Mouse (Mus musculus): ENCODE measurements around the gene Gm28635. TPM values are rescaled to one million over a fixed set of nuclear protein-coding genes. Genes with fewer than 3 reads are reported as not detected.

Gm28635 gene
- polyA plus RNA-seq, 1 experiment = 0.13 TPM

GRCm38 (mm10) chr2:84717357-84717756 lies 39.5 kb upstream of the Gm28635 start:
- Histone ChIP-seq H3K27me3 (ENCODE audit: control insufficient read depth, insufficient read depth, low read length) (no peaks in the 10 kb centered on the region), H3K27ac (ENCODE audit: insufficient read depth, low read length) (no peak overlapping the region), H3K4me1 (ENCODE audit: control insufficient read depth, insufficient read depth, low read length) (peaks cover 6% of the 10 kb centered on the region; the same call in 1 of the 2 replicates), H3K4me3 (replicated peaks; ENCODE audit: insufficient read depth, low read depth, low read length) (no peak overlapping the region)
- 94% methylated on average over 4 of the region's 4 CpGs for WGBS
- TF ChIP-seq POLR2A (IDR thresholded peaks at IDR 0.05; ENCODE audit: borderline replicate concordance, insufficient read depth, low read length) (no peak), CTCF (IDR thresholded peaks at IDR 0.05; ENCODE audit: borderline replicate concordance, insufficient read depth, low read depth, low read length) (no peak)
- no peak for DNase-seq

DNA sequence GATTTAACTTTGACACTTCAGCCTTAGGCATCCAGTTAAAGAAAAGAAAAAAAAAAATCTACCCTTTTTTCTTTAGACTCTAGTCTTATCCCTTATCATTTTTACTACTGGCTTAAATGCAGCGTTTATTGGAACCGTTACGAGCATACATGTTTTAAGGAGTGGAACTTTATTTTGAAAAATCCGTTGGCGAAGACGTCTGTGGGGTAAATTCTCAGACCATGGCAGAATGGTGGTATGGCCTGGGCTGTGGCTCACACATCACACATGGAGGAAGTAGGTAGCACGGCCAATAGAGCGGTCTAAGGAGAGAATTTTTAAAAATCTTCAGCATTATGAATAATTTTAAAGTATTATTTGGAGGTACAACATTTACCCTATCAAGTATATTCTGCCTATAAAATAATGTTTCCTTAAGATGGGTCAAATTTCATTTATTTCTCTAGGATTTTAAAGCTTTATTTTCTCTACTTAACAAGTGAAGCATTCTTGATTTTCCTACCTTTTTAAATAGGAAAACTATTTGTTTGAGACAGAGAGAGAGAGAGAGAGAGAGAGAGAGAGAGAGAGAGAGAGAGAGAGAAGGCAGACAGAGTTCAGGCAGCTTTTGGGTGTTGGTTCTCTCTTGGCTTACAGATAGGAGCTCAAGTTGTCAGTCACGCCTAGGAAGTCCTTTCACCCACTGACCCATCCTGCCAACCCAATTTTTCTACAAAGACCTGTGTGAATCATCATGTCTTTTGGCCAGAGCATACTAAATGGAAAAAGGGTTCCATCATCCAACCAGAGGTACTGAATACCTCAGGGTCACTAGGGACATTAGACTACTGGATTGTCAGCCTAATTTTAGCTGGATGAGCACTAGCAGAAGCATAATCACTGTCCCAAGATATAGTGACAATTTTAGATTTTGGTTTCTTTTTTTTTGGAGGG lies 38.8 kb upstream of the Gm28635 start:
- TF ChIP-seq POLR2A (IDR thresholded peaks at IDR 0.05; ENCODE audit: borderline replicate concordance, insufficient read depth, low read length) (no peak), CTCF (IDR thresholded peaks at IDR 0.05; ENCODE audit: borderline replicate concordance, insufficient read depth, low read depth, low read length) (no peak)
- Histone ChIP-seq H3K27ac (ENCODE audit: insufficient read depth, low read length) (peak overlapping the region; percentile 88), H3K4me1 (ENCODE audit: control insufficient read depth, insufficient read depth, low read length) (peaks cover 6% of the 10 kb centered on the region; the same call in 1 of the 2 replicates), H3K27me3 (ENCODE audit: control insufficient read depth, insufficient read depth, low read length) (no peaks in the 10 kb centered on the region), H3K4me3 (replicated peaks; ENCODE audit: insufficient read depth, low read depth, low read length) (peak overlapping the region; percentile 43)
- no peak for DNase-seq
- WGBS = 28% methylated on average over 9 of the region's 9 CpGs

DNA sequence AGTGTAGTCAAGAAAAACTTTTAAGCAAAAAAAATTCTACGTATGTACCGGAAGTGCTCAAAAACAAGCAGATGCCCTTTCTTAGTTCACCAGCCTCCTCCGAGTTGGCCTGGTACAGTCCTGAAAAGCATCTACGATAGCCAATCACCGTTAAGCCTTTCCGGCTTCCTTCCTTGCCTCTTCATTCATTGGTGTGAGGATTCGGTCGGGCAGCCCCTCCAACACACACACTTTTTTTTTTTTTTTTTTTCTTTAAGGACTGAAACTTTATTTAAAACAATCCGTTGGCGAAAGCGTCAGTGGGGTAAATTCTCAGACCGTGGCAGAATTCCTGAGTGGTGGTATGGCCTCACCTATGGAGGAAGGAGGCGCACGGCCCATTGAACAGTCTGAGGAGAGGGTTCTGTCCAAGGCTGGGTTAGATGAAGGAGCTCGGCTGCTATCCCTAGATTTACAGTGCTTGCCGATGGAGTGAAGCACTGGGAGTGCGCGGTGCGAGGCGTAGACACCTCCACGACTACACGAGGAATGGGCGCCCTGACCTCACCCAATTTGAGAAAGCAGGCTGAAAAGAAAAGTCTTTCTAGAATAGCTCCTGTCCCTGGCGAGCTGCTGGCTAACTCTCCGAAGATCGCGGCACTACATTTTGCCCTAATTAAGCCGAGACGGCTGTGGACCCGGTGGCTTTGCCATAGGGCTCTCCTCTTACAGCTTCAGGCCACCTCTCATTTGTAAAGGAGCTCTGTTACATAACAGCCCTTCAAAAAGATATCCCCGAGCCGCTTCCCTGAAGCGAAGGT lies 37.9 kb upstream of the Gm28635 start:
- peak; percentile 85 to 95 for DNase-seq
- Histone ChIP-seq H3K27ac (ENCODE audit: insufficient read depth, low read length) (peak overlapping the region; percentile 88), H3K27me3 (ENCODE audit: control insufficient read depth, insufficient read depth, low read length) (no peaks in the 10 kb centered on the region), H3K4me1 (ENCODE audit: control insufficient read depth, insufficient read depth, low read length) (peaks cover 6% of the 10 kb centered on the region; the same call in 1 of the 2 replicates), H3K4me3 (replicated peaks; ENCODE audit: insufficient read depth, low read depth, low read length) (peak overlapping the region; percentile 92)
- TF ChIP-seq POLR2A (IDR thresholded peaks at IDR 0.05; ENCODE audit: borderline replicate concordance, insufficient read depth, low read length) (peak; percentile 7; the same call in 1 of the 2 replicates), CTCF (IDR thresholded peaks at IDR 0.05; ENCODE audit: borderline replicate concordance, insufficient read depth, low read depth, low read length) (no peak)
- under 1% methylated on average over 33 of the region's 33 CpGs for WGBS

- WGBS = under 1% methylated on average over 106 of the region's 107 CpGs
- Histone ChIP-seq H3K27ac (ENCODE audit: insufficient read depth, low read length) (peak within 1 kb of the TSS; percentile 88), H3K4me1 (ENCODE audit: control insufficient read depth, insufficient read depth, low read length) (peaks cover 6% of the 10 kb centered on the region; the same call in 1 of the 2 replicates), H3K27me3 (ENCODE audit: control insufficient read depth, insufficient read depth, low read length) (no peaks in the 10 kb centered on the region), H3K4me3 (replicated peaks; ENCODE audit: insufficient read depth, low read depth, low read length) (peak within 1 kb of the TSS; percentile 92)
- peak; percentile 98 to 99 for DNase-seq
- TF ChIP-seq CTCF (IDR thresholded peaks at IDR 0.05; ENCODE audit: borderline replicate concordance, insufficient read depth, low read depth, low read length) = no peak
- peak; percentile 91 for TF ChIP-seq POLR2A (IDR thresholded peaks at IDR 0.05; ENCODE audit: borderline replicate concordance, insufficient read depth, low read length)
These were observed 37.1 kb upstream of the Gm28635 start, which contains the start of gene Zdhhc5 for GRCm38 (mm10) chr2:84714811-84715561. Gene Zdhhc5 (minus strand): TSS chr2:84715180.

- Histone ChIP-seq H3K27ac (ENCODE audit: insufficient read depth, low read length) (peak overlapping the region; percentile 55), H3K27me3 (ENCODE audit: control insufficient read depth, insufficient read depth, low read length) (no peaks in the 10 kb centered on the region), H3K4me1 (ENCODE audit: control insufficient read depth, insufficient read depth, low read length) (peaks cover 6% of the 10 kb centered on the region; the same call in 1 of the 2 replicates), H3K4me3 (replicated peaks; ENCODE audit: insufficient read depth, low read depth, low read length) (peak overlapping the region; percentile 83)
- TF ChIP-seq CTCF (IDR thresholded peaks at IDR 0.05; ENCODE audit: borderline replicate concordance, insufficient read depth, low read depth, low read length) = no peak
- no peak for TF ChIP-seq POLR2A (IDR thresholded peaks at IDR 0.05; ENCODE audit: borderline replicate concordance, insufficient read depth, low read length)
- WGBS = under 1% methylated on average over 26 of the region's 26 CpGs
- no peak for DNase-seq
These were observed 36.6 kb upstream of the Gm28635 start for GRCm38 (mm10) chr2:84714422-84714810.

- peaks cover 7% of the 10 kb centered on the region for H3K4me1 ChIP-seq (ENCODE audit: control insufficient read depth, insufficient read depth, low read length)
- H3K27ac ChIP-seq (ENCODE audit: insufficient read depth, low read length) = no peak overlapping the region
- WGBS = 88% methylated on average over 2 of the region's 2 CpGs
- DNase-seq = no peak
- H3K4me3 ChIP-seq (replicated peaks; ENCODE audit: insufficient read depth, low read depth, low read length) = no peak overlapping the region
- no peaks in the 10 kb centered on the region for H3K27me3 ChIP-seq (ENCODE audit: control insufficient read depth, insufficient read depth, low read length)
- no peak for TF ChIP-seq POLR2A (IDR thresholded peaks at IDR 0.05; ENCODE audit: borderline replicate concordance, insufficient read depth, low read length)
- TF ChIP-seq CTCF (IDR thresholded peaks at IDR 0.05; ENCODE audit: borderline replicate concordance, insufficient read depth, low read depth, low read length) = no peak
These were observed 34.1 kb upstream of the Gm28635 start for GRCm38 (mm10) chr2:84711898-84712297.

- Histone ChIP-seq H3K4me3 (replicated peaks; ENCODE audit: insufficient read depth, low read depth, low read length) (no peak overlapping the region), H3K27ac (ENCODE audit: insufficient read depth, low read length) (no peak overlapping the region), H3K4me1 (ENCODE audit: control insufficient read depth, insufficient read depth, low read length) (peaks cover 4% of the 10 kb centered on the region), H3K27me3 (ENCODE audit: control insufficient read depth, insufficient read depth, low read length) (no peaks in the 10 kb centered on the region)
- DNase-seq = no peak
- TF ChIP-seq POLR2A (IDR thresholded peaks at IDR 0.05; ENCODE audit: borderline replicate concordance, insufficient read depth, low read length) (no peak), CTCF (IDR thresholded peaks at IDR 0.05; ENCODE audit: borderline replicate concordance, insufficient read depth, low read depth, low read length) (no peak)
- 59% methylated on average over 1 of the region's 1 CpGs for WGBS
These were observed 29.7 kb upstream of the Gm28635 start for GRCm38 (mm10) chr2:84707523-84707922.
